Mouse (Mus musculus): ENCODE results near the gene Rab3b. TPM values are rescaled to one million over a fixed set of nuclear protein-coding genes. Genes with fewer than 3 reads are reported as not detected.

The Rab3b gene
- total RNA-seq (2021): under 1 TPM; 0.34 to 0.73 TPM

- intact Hi-C loops (cut with DNase I): no loop called here
- peak; percentile 3 for DNase-seq (ENCODE audit: low spot score)
Observed at GRCm38 (mm10) chr4:108878963-108879822, at the start of gene Rab3b. Gene Rab3b (plus strand): TSS chr4:108879063.

GRCm38 (mm10) chr4:108830698-108831097, 48.2 kb upstream of the Rab3b start:
- intact Hi-C loops (cut with DNase I): no loop called here
- no peak for DNase-seq (ENCODE audit: low spot score)

GRCm38 (mm10) chr4:108832916-108833827, 45.7 kb upstream of the Rab3b start, which contains the start of gene Btf3l4:
Gene Btf3l4 (minus strand): TSS chr4:108833614.
- DNase-seq (ENCODE audit: low spot score): peak; percentile 85
- intact Hi-C loops (cut with DNase I): no loop called here

GRCm38 (mm10) chr4:108833828-108834114, 45.1 kb upstream of the Rab3b start:
- intact Hi-C loops (cut with DNase I): loop anchor here (2.0 kb wide), 1 partner anchor 15 kb away; the partner anchor contains the start of gene A730015C16Rik
- no peak for DNase-seq (ENCODE audit: low spot score)

- intact Hi-C loops (cut with DNase I): loop anchor here (2.0 kb wide), 1 partner anchor 14 kb away; the partner anchor contains the start of gene A730015C16Rik
Observed at GRCm38 (mm10) chr4:108834115-108834970, 44.5 kb upstream of the Rab3b start, which contains the start of gene Txndc12. Gene Txndc12 (plus strand): TSS chr4:108834601.

GRCm38 (mm10) chr4:108834971-108835311, 43.9 kb upstream of the Rab3b start:
- intact Hi-C loops (cut with DNase I): loop anchor here (2.0 kb wide), 1 partner anchor 14 kb away; the partner anchor contains the start of gene A730015C16Rik
- no peak for DNase-seq (ENCODE audit: low spot score)

More at GRCm38 (mm10) chr4:108834115-108834970, 44.5 kb upstream of the Rab3b start, which contains the start of gene Txndc12:
- DNase-seq (ENCODE audit: low spot score): peak; percentile 76

- no peak for DNase-seq (ENCODE audit: low spot score)
- intact Hi-C loops (cut with DNase I): loop anchor here (2.0 kb wide), 1 partner anchor 13 kb away; the partner anchor contains the start of gene A730015C16Rik
Observed at GRCm38 (mm10) chr4:108835496-108835895, 43.4 kb upstream of the Rab3b start.

GRCm38 (mm10) chr4:108838031-108838430, 40.8 kb upstream of the Rab3b start:
- no peak for DNase-seq (ENCODE audit: low spot score)
- intact Hi-C loops (cut with DNase I): no loop called here

- intact Hi-C loops (cut with DNase I): loop anchor here (10.0 kb wide), 1 partner anchor 443 kb away; the partner anchor contains the start of gene Eps15
Observed at GRCm38 (mm10) chr4:108841920-108842578, 36.8 kb upstream of the Rab3b start.

GRCm38 (mm10) chr4:108843336-108843735, 35.5 kb upstream of the Rab3b start:
- intact Hi-C loops (cut with DNase I): loop anchor here (10.0 kb wide), 1 partner anchor 441 kb away; the partner anchor contains the start of gene Eps15
- DNase-seq (ENCODE audit: low spot score): no peak

More at GRCm38 (mm10) chr4:108841920-108842578, 36.8 kb upstream of the Rab3b start:
- DNase-seq (ENCODE audit: low spot score): no peak

GRCm38 (mm10) chr4:108845824-108846569, 32.9 kb upstream of the Rab3b start:
- no peak for DNase-seq (ENCODE audit: low spot score)
- intact Hi-C loops (cut with DNase I): loop anchor here (10.0 kb wide), 1 partner anchor 439 kb away; the partner anchor contains the start of gene Eps15

- intact Hi-C loops (cut with DNase I): loop anchor here (2.0 to 10.0 kb wide), 2 partner anchors 13 to 437 kb away; partner anchors contain the start of genes Eps15 and Txndc12
- DNase-seq (ENCODE audit: low spot score): peak; percentile 71
Observed at GRCm38 (mm10) chr4:108847715-108848504, 31.0 kb upstream of the Rab3b start, which contains the start of gene Kti12. Gene Kti12 (plus strand): TSS chr4:108847785.

- intact Hi-C loops (cut with DNase I): loop anchor here (2.0 to 10.0 kb wide), 2 partner anchors 14 to 436 kb away; partner anchors contain the start of genes Eps15 and Txndc12
- DNase-seq (ENCODE audit: low spot score): no peak
Observed at GRCm38 (mm10) chr4:108848505-108848848, 30.4 kb upstream of the Rab3b start, which contains the start of gene A730015C16Rik. Gene A730015C16Rik (minus strand): TSS chr4:108848619.

GRCm38 (mm10) chr4:108866806-108867205, 12.1 kb upstream of the Rab3b start:
- DNase-seq (ENCODE audit: low spot score): no peak
- intact Hi-C loops (cut with DNase I): no loop called here

GRCm38 (mm10) chr4:108869730-108870374, 9.0 kb upstream of the Rab3b start:
- DNase-seq (ENCODE audit: low spot score): peak; percentile 8
- intact Hi-C loops (cut with DNase I): loop anchor here (1.0 to 5.0 kb wide), 3 partner anchors 106 to 295 kb away; no protein-coding TSS in a partner anchor

- intact Hi-C loops (cut with DNase I): loop anchor here (5.0 kb wide), 1 partner anchor 164 kb away; no protein-coding TSS in a partner anchor
Observed at GRCm38 (mm10) chr4:108873746-108874145, 5.1 kb upstream of the Rab3b start.

More at GRCm38 (mm10) chr4:108873746-108874145, 5.1 kb upstream of the Rab3b start:
- DNase-seq (ENCODE audit: low spot score): no peak
